Mouse (Mus musculus): Measurements from ENCODE around the gene Rhbdf2.

Rhbdf2 gene

DNA sequence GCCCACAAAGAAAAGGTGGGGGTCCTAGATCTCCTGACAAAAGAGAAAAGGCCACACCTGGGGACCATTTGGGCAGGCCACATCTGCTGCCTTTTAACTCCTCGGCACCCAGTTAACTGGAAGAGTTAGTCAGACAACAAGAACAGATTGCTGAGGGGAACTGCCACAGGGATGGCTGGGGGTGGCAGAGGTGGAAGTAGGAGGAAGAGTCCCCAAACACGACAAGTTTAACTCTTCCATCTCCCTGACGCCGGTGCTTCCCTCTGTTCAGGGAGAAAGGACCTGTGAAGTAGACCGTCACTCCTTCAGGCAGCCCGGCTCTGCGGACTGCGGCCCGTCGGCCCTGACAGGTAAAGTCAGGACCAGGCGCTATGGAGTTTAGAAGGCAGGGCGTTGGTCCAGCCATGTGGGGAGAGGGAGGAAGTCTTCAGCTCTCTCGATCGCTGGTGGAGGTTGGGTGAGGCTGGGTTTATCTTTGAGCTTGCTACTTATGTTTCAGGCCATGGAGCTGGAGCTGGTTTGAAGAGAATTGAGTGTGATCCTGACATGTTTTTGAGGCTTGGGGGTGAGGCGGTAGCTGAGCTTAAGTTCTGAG, 32.3 kb upstream of the Rhbdf2 start:
- DNase-seq (ENCODE audit: low read depth, low spot score), result no peak

DNA sequence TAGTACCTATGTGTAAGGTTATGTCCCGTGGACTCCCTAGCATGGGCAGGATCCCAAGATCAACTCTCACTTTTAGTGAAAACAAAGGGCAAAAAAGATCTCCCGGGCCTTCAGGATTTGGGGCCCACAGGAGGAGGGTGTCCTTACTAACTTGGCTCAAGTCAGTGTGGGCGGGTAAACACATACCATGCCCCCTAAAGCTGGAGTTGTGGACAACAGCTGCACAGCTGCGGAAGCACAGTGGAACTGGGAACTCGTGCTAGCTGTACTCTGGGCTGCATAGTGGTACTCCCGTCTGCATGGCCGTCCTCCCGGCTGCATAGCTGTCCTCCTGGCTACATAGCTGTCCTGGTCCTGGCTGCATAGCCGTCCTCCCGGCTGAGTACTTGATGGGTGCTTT, 31.4 kb upstream of the Rhbdf2 start:
- DNase-seq (ENCODE audit: low read depth, low spot score), result no peak

DNA sequence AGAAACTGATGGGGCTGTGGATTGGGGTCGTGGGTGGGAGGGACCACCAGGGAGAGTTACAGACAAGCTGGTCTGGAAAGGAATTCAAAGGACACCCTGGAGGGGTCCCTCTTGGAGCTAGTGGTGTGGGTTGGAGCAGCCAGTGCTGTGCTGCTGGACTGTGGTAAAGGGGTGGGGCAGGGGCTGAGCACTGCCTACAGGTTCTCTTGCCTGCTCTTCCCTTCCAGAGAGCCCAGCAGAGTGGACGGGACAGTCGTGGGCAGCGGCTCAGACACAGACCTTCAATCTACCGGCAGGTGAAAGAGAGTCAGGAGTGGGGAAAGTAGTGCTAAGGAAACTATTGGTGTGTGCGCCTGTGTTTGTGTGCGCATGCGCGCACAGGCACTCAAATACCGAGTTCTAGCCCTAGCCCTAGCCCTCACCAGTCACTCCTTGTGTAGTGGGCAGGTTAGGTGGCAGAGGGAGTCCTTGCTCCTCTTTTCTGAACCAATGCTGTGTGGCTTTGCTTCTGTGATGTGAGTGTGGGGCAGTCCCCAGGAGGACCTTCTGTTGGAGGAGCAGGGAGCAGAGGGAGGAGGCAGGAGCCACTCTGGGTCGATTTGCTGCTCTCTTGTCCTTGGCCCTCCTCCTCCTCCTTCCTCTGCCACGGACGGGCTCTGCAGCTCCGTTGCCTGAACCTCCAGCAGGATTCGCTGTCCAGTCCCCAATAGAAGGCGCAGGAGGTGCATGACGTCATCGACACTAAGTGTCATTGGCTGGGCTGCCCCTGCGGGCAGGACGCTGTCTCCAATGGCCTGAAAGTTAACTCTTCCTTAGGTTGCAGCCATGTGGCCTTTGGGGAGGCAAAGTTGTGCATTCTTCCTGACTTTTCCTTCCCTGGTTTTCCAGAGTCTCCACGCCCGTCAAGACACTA, 30.7 kb upstream of the Rhbdf2 start:
- DNase-seq (ENCODE audit: low read depth, low spot score), result peak; percentile 93

DNA sequence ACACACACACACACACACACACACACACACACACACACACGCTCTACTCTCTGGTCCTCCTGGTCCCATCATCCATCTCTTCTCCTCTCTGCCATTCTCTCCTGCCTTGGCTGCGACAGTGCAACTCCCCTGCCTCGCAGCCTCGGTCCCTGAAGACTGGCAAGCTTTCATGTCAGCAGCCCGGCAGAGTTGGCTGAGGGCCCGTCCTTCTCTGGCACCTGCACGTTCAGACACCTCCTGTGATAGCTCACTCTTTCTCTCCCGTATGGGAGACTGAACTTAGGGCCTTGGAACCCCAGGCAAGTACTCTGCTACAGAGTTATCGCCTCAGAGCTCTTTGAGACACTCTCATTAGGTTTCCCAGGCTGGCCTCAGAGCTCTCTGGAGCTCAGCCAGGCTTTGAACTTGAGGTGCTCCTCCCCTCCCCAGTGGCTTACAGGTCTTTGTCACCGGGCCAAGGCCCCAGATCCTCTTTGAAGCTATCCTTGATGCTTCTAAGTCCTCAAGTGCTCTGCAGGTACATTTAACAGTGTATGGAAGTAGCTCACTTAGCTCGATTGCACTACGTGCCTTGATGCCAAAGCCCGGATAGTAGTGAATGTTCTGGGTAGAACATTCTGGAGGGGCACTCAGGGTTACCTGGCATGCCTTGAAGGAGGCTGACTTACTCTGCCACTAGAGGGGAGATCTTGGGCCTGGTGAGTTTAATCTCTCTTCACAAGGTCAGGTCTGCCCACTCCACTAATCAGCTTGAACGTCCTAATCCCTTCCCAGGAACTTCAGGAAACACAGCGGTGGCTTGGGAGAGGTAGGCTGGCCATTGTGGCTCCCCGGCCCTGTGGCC, 29.8 kb upstream of the Rhbdf2 start:
- no peak for DNase-seq (ENCODE audit: low read depth, low spot score)

DNA sequence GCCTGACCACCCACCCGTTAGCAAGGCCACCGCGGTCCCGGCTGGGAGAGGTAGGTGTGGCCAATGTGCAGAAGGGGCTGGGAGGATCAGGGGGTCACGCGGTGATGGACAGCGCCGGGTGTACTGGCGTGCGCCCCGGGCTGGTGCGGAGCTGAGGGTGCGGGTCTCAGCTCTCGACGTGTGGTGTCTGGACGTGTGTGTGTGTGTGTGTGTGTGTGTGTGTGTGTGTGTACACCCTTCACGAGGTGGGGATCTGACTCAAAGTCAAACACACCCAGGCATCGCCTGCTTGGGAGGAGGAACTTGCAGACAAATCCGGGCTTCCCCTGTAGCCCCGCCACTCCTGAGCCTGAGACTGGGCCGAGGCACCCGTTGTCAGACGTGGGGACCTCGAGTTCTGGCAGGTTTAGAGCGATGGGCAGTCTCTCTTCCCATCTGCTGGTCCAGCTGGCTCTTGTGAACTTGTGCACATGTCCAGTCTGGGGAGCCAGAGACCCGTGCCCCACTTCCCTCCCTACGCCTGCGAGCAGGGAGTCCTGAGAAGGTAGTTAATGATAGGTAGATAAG, 27.5 kb upstream of the Rhbdf2 start, which contains the start of gene Cygb:
TSS of gene Cygb (minus strand) at position 59 of the 567 bp plus-strand sequence.
- no peak for DNase-seq (ENCODE audit: low read depth, low spot score)

DNA sequence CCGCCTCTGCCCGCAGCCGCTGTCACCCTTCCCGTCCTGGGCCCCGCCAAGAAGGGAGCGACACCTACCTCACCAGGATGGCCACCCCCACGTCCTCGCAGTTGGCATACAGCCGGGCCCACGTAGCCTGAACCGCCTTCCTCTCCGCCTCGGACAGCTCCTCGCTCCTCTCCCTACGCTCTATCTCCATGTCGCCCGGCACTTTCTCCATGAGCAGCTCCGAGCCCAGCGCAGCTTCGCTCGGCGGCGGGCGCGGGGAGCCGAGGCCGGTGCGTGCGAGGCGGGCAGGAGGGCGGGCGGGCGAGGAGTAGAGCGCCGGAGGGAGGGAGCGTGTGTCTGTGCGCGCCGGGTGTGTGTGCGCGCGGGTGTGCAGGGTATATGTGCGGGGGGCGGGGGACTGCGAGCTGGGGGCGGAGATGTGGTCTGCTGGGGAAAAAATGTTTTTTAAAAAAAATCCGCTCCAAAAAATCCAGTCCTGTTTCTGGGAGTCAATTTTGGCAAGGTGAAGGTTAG, 26.9 kb upstream of the Rhbdf2 start:
- no peak for DNase-seq (ENCODE audit: low read depth, low spot score)

DNA sequence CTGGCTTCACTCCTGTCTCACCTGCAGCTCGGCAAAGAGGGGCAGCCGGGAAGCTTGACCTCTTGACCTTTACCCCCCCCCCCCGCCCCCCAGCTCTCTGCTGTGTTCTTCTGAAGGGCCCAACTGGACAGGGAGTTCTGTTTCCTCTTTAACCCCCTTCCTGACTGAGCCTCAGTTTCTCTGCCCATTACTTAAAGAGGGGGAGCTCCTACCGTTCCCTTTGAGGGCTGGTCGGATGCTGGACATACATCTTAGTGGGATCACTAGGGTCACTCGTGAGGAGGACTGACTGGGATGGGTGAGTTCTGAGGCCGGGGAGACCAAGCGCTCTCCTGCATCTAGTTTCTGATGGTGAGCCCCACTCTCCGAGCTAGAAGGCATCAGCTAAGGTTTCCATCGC, 26.4 kb upstream of the Rhbdf2 start, which contains the start of gene Prcd:
TSS of gene Prcd (plus strand) at position 301 of the 400 bp plus-strand sequence.
- no peak for DNase-seq (ENCODE audit: low read depth, low spot score)

DNA sequence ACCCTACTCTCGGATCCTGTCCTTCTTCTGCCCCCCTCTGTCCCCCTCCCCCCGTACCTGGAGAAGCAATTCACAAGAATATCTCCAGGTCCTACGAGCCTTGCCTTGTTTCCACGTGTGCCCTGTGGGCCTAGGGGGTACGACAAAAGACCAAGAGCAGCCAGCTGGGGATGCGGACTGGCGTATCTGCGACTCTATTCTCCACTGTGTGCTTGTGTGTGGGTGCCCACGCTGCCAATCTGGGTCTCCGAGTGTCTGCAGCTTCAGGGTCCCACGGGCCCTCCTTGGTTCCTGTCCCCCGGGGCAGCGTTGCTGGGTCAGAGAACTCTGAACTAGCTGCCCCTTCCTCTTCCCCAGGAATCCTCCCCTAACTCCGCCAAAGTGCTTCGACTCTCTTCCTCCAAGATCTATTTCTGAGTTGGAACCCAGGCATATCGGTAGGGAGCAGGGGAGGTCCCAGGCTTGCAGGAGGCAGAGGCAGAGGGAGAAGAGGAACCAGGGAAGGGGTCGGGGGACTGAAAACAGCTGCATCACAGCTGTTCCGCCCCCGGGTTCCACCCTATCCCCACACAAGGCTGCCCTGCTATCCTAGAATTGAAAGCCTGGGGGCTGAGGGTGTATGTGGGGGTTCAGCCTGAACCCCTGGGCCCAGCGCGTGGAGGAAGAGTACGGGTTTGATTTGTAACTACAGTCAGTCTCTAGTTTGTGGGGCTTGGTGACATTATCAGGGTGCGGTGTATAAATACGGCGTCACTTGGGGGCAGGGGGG, 25.7 kb upstream of the Rhbdf2 start:
- DNase-seq (ENCODE audit: low read depth, low spot score), result no peak

DNA sequence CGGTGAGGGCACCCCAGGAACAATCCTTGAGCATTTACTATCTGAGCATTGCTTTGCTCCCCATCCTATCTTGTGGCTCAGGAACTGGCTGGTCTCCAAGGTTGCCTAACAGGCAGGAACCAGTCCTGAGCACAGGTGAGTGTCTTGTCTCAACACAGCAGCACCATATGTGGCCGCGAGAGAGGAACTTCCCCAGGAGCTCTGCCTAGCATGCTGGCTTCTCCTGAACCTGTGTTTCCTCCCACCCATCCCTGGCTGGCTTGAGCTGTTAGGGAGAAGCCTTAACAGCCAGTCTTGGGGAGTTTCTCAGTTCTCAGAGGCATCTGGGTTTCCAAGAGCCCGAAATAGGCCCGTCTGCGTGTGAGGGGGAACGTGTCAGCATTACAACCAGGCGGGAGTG, 24.5 kb upstream of the Rhbdf2 start:
- no peak for DNase-seq (ENCODE audit: low read depth, low spot score)

DNA sequence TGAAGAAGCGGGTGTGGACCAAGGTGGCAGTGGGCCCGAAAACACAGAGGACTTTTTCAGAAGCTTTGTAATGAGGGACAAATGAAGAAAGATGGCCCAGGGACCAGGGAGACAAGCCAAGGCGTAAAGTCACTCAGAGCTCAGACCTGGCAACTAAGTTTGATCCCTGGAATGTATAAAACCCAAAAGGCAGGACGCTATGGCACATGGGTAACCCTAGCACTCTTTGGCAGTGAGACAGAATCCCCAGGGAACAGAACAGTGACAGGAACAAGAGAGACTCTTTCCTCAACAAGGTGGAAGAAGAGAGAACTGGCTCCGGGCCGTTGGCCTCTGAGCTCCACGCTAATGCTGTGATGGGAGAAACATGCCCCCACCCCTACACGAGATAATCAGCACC, 24.0 kb upstream of the Rhbdf2 start:
- DNase-seq (ENCODE audit: low read depth, low spot score), result no peak

DNA sequence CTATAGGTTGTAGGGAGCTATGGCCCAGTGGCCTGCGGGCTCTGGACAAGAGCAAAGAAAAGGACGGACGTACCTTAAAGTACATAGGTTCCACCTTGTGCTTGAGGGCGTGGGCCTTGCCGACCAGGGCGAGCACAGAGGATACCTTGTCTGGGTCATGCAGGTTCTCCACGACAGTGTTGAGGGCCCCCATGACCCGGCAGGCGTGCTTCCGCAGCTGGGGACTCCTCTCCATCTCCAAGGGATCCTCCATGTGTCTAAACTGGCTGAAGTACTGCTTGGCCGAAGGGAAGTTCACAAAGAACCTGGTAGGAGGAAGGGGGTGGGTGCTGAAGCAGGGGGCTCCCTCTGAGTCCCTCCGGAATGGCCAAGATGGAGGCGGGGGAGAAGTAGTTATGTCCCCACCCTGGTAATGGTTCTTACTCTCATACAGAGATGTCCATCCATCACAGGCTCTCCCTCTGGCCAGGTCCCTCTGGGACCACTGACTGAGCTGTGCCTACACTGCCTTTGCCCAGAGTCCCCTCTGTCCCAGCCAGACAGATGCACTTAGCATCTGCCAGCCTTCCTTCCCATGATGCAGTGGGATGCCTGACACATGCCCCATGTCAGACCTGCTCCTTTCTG, 23.0 kb upstream of the Rhbdf2 start:
- no peak for DNase-seq (ENCODE audit: low read depth, low spot score)

DNA sequence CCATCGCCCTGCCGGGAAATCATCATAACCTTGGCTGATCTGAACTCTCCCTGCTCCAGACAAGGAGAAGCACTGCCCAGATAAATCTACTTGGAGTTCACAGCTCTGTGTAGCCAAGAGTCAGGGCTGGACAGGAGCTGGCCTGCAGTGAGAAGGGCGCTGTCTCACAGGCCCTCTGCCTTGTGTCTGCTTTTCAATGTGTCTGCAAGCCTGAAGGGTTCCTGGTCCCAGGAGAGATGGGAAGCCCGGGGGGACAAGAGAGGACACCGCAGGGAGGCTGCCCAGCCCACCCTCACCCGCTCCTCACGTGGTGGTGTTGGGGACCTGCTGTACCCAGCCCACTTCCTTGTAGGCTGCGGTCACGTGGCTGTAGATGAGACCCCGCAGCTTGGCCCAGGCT, 22.2 kb upstream of the Rhbdf2 start:
- DNase-seq (ENCODE audit: low read depth, low spot score), result no peak

DNA sequence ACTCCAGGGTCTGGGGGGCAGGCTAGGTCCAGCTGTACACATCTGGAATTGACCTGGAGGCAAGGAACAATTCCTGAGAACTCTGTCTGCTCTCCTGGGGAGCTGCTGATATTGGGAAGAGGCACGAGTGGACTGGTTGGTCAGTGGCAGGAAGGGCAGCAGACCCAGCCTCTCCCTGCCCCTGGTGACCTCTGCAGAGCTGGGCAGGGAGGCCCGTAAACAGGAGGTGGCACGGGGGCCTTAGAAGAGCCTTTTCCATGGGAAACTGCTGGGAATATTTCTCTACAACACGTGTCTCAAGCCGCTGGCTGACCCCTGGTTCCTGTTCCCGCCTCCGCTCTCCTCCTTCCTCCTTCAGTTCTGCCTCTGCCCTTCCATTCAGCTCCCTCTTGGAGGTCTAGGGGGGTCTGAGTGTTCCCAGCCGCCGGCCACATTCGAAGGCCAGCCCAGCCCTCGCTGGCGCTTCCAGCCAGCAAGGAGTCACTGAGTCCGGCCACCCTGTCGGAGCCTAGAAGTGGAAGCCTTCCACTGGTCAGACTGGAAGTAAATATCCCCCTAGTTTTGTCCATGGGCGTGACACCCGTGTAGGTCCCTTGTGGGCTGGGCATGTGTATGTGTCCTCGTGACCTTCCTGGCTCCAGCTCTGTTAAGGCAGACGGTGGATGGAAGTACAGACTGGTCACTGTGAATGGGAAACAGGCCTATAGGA, 21.5 kb upstream of the Rhbdf2 start:
- DNase-seq (ENCODE audit: low read depth, low spot score), result no peak

DNA sequence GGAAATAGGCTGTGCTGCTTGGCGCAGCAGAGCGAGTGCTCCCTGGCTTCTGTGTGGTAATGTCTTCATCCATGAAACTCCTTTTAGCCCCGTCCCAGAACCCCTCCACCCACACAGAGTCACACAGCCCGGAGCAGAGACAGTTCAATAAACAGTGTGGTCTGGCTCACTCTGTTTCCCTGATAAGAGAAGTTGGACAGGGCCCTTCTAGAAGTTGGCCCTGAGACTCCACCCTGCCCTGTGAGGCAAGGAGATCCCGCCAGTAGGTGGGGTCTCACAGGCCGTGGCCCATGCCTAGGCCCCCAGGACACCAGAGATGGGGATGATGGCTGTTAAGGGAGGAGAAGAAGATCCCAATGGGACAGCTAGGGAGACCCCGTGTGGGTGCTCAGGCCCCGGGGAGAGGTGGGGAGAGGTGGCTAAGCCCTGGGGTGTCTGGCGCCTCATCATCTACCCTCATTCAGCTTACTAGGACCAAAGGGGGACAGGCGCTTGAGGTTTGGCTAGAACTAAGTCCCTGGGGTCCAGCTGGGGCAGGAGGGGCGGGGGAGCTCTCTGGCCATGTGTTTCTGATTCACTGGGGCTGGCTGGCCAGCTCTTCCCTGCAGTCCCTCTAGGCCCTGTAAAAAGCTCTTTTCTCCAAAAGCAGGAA, 20.6 kb upstream of the Rhbdf2 start:
- DNase-seq (ENCODE audit: low read depth, low spot score), result no peak

DNA sequence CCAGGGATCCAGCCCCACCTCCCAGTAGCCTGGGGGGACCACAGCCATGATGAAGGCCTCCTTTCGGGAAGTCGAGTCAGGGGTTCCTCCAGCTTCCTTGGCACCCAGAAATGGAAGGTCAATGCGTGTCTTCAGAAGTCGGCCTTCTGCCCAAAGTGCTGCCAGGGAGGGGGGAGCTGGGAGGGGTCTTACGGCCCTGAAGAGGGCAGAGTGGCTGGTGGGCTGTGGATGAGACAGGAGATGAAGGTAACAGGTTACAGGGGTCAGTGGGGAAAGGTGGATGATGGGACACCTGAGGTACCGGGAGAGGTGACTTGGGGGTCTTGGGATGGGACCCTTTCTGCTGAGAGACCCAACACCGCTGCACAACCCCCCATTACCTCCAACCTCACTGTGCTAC, 20.0 kb upstream of the Rhbdf2 start:
- no peak for DNase-seq (ENCODE audit: low read depth, low spot score)

DNA sequence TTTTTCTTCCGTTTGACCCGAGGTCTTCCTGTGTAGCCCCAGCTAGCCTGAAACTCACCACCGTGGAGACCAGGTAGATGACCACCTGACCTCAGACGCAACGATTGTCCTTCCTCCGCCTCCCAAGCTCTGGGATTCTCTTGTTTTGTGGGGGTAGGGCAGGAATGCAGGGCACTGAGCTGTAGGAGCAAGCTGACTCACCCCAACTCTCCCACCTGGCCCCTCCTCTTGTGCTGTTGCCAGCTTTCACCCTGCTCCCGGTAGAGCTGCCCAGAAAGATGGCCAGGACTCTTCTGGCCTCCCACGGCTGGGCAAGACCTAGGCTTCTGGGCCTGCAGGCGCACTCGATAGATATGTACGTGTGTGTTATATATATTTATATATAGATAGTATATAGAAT, 19.3 kb upstream of the Rhbdf2 start:
- DNase-seq (ENCODE audit: low read depth, low spot score), result no peak

DNA sequence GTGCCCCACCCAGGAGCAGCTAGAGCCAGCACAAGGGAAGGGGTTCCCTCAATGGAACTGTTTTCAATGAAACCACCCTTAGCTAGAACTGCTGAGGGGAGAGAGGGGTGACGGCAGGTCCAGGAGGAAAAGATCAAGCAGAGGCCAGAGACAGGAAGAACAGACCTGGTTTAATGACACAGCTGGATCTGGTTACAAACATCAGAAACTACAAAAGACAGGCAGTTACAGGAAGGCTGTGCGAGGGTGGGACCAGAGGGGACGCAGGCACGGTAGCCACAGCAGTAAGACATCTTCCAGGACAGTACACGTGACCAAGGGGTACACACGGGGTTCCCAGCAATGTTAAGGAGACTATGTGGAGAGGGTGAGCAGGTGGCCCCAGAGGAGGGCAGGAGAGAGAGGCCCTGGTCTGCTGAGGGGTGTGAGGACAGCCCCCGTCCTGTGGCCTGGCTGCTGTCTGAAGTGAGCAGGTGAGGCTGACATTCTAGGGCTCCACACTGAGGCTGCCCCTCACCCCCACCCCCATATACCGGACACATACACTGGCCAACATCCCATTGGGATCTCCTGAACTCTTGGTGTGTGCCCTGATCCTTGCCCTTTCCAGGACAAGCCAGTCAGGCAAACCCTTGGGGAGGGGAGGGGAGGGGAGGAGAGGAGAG, 18.8 kb upstream of the Rhbdf2 start:
- DNase-seq (ENCODE audit: low read depth, low spot score), result no peak

DNA sequence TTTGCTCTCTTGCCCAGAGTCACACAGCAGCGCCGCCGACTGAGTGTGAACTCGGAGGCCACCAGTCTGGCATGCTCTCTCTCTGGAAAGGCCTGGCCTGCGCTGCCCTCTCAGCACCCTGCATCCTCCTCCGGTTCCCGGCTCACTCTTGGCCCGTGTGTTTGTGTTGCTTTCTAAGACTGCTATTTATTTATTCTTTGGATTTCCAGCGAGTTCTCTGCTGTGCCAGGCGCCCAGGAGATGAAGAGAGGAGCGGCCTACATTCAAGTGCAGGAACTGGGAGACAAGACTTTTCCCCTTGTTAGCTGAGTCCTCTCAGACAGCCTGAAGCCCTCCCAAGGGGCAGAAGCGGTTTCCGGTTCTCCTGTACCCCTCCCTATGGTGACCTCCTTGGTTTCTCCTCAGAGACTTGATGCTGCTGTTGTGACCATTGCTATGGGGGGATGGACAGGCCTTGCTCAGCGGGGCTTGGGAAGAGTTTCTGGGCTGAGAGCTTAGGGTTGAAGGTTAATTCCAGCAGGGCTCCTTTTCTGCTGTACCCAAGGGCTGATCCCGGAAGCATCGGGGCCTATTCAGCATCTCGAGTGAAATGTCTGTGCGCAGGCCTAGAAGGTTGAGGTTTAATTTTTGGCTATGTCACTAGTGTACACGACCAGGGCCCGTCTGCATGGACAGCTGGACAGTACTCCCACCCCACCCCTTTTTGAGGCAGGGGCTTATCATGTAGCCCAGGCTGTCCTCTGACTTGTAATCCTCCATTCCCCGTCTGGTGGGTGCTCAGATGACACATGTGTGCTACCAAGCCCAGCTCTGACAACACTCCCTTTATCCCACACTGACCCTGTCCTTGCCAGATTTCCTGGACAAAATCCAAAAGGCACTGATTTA, 17.6 kb upstream of the Rhbdf2 start:
- no peak for DNase-seq (ENCODE audit: low read depth, low spot score)
